Mouse (Mus musculus) heart, adult 18-20 months (tissue): ENCODE data around the gene Mgarp. TPM values are rescaled to one million over a fixed set of nuclear protein-coding genes. Genes with fewer than 3 reads are reported as not detected.
"Not testable (repeated sequence)": the region's sequence is repeated elsewhere in the genome, so short reads cannot be mapped to it uniquely, and the experiment has no call there.

Experiments
- DNase-seq, 2 experiments: peaks; one replicate each; pipeline ENCODE4 v3.0.0; 2021 to 2022; ENCODE audit warnings: mixed read lengths in 1 of 2
- long read RNA-seq, 2 experiments: library from polyadenylated mRNA; stranded (forward); transcript quantifications; one replicate each; pipeline ENCODE4 v2.0.0; 2021
- total RNA-seq, 2 experiments: library from RNA; stranded (reverse); gene quantifications; 2 replicates each; pipeline ENCODE4 v1.2.3; 2021

Gene Mgarp
- total RNA-seq, result under 1 TPM; 0.31 to 0.35 TPM
- long read RNA-seq, experiment 1, partial matches to known transcripts, result 0 of 1 reads
- long read RNA-seq, experiment 1, other reads (novel, unspliced or antisense), result 0 of 1 reads
- long read RNA-seq, experiment 2, result 0 reads

- DNase-seq, result peak; percentile 68 to 84
Observed at GRCm38 (mm10) chr3:51396219-51397068, at the start of gene Mgarp. Gene Mgarp, minus strand, starts transcription at chr3:51396738.

- DNase-seq, result no peak
Observed at GRCm38 (mm10) chr3:51434871-51435595, 38.5 kb upstream of the Mgarp start.

DNA sequence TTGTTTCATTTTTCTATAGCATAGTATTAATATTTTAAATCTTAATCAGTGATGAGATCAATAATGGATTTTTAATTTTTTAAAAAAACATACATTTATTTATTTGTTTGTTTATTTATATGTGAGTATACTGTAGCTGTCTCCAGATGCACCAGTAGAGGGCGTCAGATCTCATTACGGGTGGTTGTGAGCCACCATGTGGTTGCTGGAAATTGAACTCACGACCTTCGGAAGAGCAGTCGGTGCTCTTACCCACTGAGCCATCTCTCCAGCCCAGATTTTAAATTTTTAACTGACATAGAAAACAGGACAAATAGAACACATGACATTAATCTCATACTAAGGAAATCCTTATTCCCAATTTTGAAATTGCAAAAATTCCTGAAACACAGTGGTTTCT lies 37.8 kb upstream of the Mgarp start:
- DNase-seq, result not testable (repeated sequence)

DNA sequence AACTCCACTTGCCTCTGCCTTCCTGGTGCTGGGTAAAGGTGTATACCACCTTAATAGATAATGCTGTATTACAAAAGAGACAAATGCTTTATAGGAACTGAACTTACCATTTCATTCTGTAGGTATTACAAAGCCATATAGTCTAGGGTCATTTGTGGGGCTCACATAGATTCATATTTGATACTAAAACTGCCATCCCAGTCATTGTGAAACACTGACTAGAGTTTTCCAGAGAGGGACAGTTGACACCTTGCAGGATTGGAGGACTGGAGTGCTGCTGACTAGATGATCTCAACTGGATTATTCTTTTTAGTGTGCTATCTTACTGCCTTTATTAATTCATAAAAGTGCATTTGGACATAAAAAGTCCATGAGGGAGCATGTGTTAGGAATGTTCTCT lies 28.9 kb upstream of the Mgarp start:
- DNase-seq, result no peak

- no peak for DNase-seq
Observed at GRCm38 (mm10) chr3:51421921-51422320, 25.4 kb upstream of the Mgarp start.

DNA sequence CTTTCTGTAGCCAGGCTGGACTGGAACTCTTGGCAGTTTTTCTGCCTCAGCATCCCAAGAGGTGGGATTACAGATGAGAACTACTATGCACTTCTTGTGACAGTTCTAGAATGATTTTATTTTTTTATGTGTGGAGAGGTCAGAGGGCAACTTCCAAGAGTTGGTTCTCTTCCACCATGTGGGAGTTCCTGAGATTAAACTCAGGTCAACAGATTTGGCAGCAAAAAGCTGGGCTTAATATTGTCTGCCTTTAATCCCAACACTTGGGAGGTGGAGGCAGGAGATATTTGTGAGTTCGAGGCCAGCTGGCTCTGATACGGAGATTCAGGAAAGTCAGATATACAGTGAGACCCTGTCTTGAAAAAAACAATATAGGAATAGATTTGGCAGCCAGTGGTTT lies 21.4 kb upstream of the Mgarp start:
- DNase-seq, result no peak

DNA sequence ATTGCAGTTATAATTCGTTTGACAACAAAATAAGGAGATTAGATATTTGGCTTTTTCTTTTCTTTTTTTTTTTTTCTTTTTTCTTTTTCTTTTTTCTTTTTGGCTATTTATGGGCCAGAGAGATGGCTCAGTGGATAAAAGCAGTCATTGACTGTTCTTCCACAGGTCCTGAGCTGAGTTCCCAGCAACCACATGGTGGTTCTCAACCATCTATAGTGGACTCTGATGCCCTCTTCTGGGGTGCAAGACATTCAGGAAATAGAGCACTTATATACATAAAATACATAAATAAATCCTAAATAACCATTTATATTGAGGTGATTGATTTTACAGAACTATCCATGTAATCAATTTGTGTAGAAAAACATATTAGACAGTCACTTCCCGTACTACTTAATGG lies 20.9 kb upstream of the Mgarp start:
- DNase-seq, result no peak

DNA sequence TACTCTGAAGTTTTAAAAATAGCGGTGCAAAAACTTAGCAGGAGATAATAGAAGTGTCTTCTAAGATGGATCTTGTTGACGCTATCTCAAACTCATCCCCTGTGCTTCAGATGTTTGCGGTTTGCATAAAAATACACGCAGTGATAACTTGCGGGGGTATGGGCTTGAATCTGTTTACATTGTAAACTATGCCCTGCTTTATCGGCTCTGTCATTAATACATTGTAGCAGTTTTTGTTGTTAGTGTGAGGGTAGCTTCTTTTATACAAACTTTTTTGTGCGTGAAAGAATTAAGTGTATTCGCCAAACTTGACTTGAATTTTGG lies 20.6 kb upstream of the Mgarp start:
- DNase-seq, result no peak

GRCm38 (mm10) chr3:51416364-51417134 lies 20.0 kb upstream of the Mgarp start:
- peak; percentile 49 to 64 for DNase-seq

- DNase-seq, result no peak
Observed at GRCm38 (mm10) chr3:51416073-51416363, 19.5 kb upstream of the Mgarp start.

- peak; percentile 96 to 97 for DNase-seq
Observed at GRCm38 (mm10) chr3:51415098-51416072, 18.8 kb upstream of the Mgarp start, which contains the start of gene Naa15. Gene Naa15, plus strand, starts transcription at chr3:51415148.

DNA sequence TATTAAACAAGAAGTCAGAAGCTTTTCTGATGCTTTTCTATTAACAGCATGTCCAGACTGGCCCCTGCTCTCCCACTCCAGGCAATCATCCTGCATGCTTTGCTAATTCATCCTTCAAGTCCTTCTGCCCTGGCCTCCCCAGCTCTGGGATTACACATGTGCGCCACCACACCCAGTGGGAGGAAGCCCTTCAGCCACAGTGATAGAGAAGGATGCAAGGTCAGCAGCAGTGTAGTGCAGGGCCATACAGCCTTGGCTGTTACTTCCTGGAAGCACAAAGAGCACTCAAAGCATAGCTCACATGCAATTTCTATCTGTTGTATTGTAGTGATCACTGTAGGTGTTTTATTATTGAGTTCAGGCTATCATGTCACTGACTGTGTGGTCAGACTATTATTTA lies 16.7 kb upstream of the Mgarp start:
- peak in 1 of 2 experiments; percentile 39 for DNase-seq

GRCm38 (mm10) chr3:51412457-51412856 lies 15.9 kb upstream of the Mgarp start:
- DNase-seq, result no peak

DNA sequence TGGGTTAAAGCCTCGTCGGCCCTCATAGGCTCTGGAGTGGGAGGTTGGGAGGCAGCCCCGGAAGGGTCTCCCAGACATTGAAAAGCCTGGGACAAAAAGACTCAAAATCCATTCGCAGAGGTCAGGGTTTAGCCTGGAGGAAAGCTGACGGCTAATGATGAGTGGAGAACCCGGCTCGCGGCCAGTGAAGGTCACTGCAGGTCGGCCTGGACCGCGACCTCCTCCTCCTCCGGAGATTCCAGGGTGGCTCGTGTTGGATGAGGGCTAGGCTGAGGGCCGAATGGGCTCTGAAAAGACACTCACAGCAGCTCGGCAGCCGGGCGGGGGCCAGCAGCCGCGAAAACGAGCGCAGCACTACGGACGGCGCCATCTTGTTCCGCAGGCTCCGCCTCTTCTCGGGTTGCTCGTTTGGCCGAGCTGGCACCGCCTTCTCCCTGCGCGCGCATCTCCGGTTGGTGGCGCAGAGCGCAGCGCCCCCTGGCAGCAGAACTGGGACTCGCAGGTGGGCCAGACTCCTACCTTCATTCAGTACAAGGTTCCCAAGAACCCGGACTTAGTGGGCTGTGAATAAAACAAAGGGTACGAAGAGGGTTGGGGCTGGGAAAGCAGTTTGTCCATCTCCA lies 12.1 kb upstream of the Mgarp start, which contains the start of gene Ndufc1:
Gene Ndufc1 (minus strand): TSS at position 428 of the 623 bp plus-strand sequence.
- DNase-seq, result peak; percentile 95 to 99

DNA sequence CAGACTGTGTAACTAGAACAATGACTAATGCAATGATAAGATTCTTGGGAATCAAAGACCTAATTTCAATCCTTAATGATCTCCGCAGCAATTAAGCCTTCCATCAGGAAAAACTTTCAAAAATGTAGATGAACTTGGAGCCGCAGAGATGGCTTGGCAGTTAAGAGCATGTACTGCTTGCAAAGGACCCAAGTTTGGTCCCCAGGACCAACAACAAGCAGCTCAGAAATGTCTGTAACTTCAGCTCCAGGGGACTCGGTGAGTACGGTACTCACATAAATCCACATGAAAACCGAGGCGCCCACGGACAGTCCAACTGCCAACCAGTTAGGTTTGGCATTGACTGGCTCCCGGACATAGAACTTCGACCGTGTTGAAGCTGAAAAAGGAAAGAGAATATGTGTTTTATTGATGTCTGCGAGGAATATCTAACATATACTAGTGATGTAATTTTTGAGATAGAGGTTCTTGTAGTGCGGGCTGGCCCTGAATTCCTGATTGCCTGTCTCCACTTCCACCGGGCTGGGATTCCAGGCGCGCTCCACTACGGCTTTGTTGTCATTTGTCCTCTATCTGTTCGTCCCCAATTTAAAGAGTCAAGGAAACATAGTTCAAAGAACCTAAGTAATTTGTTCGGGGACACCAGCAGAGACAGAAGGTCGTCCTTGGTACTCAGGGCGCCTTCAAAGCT lies 11.5 kb upstream of the Mgarp start:
- DNase-seq, result no peak

DNA sequence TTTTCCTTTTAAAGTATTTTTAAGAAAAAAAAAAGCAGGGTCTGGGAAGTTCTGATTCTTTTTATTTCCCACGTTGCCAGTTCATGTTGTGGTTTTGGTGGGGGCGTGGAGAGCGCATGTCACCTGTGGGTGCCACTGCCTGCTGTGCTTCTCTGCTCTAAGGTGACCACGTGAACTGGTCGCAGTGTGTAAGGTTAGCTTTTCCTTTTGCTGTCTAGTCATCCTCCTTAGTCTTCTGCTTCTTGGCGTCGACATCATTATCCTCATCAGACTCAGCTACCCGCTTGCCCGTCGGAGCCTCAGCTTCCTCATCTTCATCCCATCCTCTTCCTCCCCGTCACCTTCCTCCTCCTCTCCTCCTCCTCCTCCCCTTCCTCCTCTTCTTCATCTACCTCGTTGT lies 6.1 kb upstream of the Mgarp start:
- DNase-seq, result no peak

DNA sequence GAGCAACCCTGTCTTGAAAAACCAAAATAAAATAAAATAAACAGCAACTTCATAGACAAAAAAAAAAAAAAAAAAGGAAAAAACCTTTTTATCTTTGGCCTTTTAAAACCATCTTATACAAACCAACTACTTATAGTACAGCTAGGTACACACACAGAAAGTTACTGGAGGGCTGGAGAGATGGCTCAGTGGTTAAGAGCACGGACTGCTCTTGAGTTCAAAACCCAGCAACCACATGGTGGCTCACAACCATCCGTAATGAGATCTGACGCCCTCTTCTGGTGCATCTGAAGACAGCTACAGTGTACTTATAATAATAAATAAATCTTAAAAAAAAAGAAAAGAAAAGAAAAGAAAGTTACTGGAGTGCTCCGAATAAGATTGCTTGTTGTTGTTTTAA lies 5.5 kb upstream of the Mgarp start:
- not testable (repeated sequence) for DNase-seq

DNA sequence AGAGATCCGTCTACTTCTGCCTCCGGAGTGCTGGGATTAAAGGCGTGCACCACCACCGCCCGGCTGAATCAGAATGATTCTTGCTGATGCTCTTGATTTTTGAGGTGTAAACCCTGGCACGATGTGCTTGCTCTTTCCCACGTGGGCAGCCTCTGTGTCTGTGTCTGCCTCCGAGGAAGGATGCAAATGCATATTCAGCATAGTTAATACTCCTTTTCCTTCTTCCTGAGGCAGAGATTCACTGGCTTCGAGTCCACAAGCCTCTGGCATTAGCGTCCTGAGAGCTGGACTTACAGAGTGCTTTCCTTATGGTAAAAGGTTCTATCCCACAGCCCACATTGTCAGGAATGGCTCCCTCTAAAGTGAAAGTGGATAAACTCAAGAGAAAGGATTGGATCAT lies 4.1 kb upstream of the Mgarp start:
- DNase-seq, result no peak

DNA sequence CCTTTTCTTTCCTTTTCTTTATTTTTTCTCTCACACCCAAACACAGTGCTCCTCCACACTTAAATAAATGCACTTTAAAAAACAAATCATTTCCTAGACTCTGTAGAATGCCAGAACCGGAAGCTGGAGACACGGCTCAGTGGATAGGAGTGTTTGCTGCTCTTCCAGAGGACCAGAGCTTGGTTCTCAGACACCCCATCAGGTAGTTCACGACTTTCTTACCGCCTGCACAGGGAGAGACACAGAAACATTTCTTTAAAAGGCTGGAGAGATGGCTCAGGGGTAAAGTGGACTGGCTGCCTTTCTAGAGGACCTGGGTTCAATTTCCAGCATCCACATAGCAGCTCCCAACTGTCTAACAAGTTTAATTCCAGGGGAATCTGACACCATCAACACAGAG lies 3.0 kb upstream of the Mgarp start:
- DNase-seq, result no peak

GRCm38 (mm10) chr3:51398667-51399066 lies 2.1 kb upstream of the Mgarp start:
- DNase-seq, result no peak
